Mouse (Mus musculus) erythroblast, embryonic 14.5 days (primary cell): ENCODE measurements around the gene Milr1. TPM values are rescaled to one million over a fixed set of nuclear protein-coding genes. Genes with fewer than 3 reads are reported as not detected.
"Not testable (repeated sequence)": the region's sequence is repeated elsewhere in the genome, so short reads cannot be mapped to it uniquely, and the experiment has no call there.

Source experiments
- H3K27me3 ChIP-seq: 2 replicates; pipeline ENCODE4 v1.6.1; 2012; ENCODE audit warnings: inconsistent platforms; ENCODE audit not compliant: control insufficient read depth
- H3K36me3 ChIP-seq: 2 replicates; pipeline ENCODE4 v1.6.1; 2012; ENCODE audit warnings: mild to moderate bottlenecking, inconsistent platforms; ENCODE audit not compliant: control insufficient read depth
- H3K4me1 ChIP-seq: 2 replicates; pipeline ENCODE4 v1.6.1; 2012; ENCODE audit warnings: inconsistent platforms; ENCODE audit not compliant: control insufficient read depth
- H3K4me3 ChIP-seq: replicated peaks from 2 replicates; pipeline ENCODE3; 2012; ENCODE audit warnings: moderate library complexity, mild to moderate bottlenecking, inconsistent platforms
- H3K9me3 ChIP-seq: 2 replicates; pipeline ENCODE4 v1.6.1; 2012; ENCODE audit warnings: low read length, inconsistent platforms, mixed read lengths; ENCODE audit not compliant: control insufficient read depth
- GATA1 ChIP-seq: IDR thresholded peaks from 2 replicates; pipeline ENCODE4 v1.6.1; 2012; ENCODE audit warnings: low read length, inconsistent platforms, mixed read lengths
- TAL1 ChIP-seq: IDR thresholded peaks from 3 replicates; pipeline ENCODE4 v1.6.1; 2012; ENCODE audit warnings: low read length, inconsistent platforms, mixed read lengths
- polyA plus RNA-seq: library from polyadenylated mRNA; stranded (reverse); fragments of >175 nt; gene quantifications from 2 replicates; pipeline ENCODE4 v1.2.3, GENCODE M21; 2012

The Milr1 gene
- polyA plus RNA-seq, 1 experiment, result not detected

DNA sequence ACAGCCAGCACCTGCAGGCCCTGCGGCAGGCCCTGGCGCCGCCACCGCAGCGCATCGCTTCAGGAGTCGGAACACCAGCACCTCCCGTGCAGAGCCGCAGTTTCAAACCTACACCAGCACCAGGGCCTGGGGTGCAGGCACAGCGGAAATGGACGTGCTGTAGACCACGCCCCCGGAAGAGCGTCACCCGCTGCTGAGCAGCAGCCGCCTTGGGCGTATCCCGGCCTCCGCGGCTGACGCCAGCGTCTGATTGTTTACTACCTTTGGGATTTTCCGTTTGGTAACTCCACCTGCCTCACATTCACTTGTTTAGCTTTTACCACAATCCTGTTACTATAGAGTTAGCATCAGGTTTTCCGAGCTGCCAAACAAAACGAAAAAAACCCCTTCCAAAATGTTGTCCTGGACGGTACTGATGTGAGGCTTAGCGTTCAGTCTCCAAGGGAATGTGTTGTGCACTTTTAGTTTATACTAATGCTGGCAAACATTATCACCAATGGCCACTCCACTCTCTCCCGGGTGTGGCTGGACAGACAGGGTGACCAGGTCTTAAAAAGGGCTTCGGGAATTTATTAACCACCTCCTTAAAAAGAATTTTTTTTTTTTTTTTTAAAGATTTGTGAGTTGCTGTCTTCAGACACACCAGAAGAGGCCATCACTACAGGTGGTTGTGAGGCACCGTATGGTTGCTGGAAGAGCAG lies 28.5 kb downstream of the Milr1 start, which contains the start of gene Polg2:
Gene Polg2, minus strand, starts transcription at position 150 of the 701 bp plus-strand sequence.
- TF ChIP-seq TAL1 (no peak), GATA1 (no peak)
- peak within 1 kb of the TSS; percentile 87 for H3K4me3 ChIP-seq
- H3K36me3 ChIP-seq, result peaks cover 81% of the 10 kb centered on the region

DNA sequence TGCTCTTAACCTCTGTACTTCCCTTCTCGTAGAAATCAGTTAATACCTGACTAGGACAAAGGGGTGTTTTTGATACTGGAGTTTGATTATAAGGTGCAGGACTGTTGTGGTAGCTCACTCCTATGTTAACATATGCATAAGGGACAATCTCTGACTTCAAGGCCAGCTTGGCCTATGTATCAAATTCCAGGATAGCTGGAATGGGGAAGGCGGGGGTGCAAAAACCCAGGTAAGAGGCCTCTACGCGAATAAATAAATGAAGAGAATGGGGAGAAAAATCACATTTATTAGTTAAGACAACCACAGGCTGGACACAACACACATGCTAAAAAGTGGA lies 29.0 kb downstream of the Milr1 start:
- no peak for TF ChIP-seq TAL1
- no peak for TF ChIP-seq GATA1
- Histone ChIP-seq H3K36me3 (peaks cover 81% of the 10 kb centered on the region), H3K27me3 (no peaks in the 10 kb centered on the region), H3K4me1 (peaks cover 45% of the 10 kb centered on the region), H3K9me3 (no peaks in the 10 kb centered on the region), H3K4me3 (peak overlapping the region; percentile 87)

More for the DNA sequence above, 28.5 kb downstream of the Milr1 start, which contains the start of gene Polg2:
- peaks cover 45% of the 10 kb centered on the region for H3K4me1 ChIP-seq
- H3K27me3 ChIP-seq, result no peaks in the 10 kb centered on the region
- H3K9me3 ChIP-seq, result no peaks in the 10 kb centered on the region

DNA sequence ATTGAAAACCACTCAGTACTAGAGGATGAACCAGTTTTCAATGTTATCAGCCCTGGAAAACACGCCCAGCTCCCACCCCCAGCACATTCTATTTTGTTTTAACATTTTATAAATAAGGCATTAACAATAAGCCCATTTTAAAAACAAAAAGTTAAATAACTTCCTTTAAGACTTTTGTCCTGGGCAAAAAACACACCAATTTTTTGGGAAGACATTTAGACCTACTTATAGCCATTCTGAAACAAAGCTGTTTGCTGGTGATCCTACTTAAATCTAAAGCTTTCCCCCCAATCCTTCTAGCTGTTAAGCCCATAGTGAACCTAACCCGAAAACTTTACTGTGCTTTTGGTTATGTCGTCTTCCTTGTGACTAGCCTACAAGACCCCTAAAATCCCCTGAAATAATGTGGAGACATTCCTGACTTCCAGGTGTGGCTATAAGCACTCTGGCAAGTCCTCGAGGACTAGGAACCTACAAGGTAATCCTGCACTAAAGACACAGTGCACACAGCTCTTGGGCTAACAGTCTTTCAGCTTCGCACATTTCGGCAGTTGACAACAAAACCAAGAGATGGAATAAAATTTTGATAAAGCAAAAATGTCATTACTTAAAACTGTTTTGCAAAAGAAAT lies 29.7 kb downstream of the Milr1 start:
- Histone ChIP-seq H3K4me3 (peak overlapping the region; percentile 29), H3K4me1 (peaks cover 49% of the 10 kb centered on the region), H3K27me3 (no peaks in the 10 kb centered on the region), H3K9me3 (no peaks in the 10 kb centered on the region), H3K36me3 (peaks cover 81% of the 10 kb centered on the region)
- no peak for TF ChIP-seq TAL1
- no peak for TF ChIP-seq GATA1

DNA sequence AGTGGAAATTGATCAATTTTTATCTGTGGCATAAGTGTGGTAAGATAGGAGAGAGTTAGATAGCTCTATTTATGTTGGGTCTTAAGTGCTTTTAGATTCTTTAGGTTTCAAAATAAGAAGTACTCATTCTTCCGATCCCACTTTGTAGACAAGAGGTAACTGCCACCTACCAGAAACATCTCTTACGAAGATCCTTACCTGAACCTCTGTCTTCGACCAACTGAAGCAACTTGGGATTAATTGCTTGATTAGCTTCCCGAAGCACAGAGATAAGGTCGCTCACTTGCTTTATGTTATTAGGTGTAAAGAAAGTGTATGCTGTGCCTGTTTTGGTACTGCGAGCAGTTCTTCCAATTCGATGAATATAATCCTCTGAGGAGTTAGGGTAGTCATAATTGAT lies 31.2 kb downstream of the Milr1 start:
- not testable (repeated sequence) for H3K4me3 ChIP-seq, H3K9me3 ChIP-seq, H3K27me3 ChIP-seq
- peaks cover 57% of the 10 kb centered on the region for H3K4me1 ChIP-seq
- peaks cover 82% of the 10 kb centered on the region for H3K36me3 ChIP-seq

DNA sequence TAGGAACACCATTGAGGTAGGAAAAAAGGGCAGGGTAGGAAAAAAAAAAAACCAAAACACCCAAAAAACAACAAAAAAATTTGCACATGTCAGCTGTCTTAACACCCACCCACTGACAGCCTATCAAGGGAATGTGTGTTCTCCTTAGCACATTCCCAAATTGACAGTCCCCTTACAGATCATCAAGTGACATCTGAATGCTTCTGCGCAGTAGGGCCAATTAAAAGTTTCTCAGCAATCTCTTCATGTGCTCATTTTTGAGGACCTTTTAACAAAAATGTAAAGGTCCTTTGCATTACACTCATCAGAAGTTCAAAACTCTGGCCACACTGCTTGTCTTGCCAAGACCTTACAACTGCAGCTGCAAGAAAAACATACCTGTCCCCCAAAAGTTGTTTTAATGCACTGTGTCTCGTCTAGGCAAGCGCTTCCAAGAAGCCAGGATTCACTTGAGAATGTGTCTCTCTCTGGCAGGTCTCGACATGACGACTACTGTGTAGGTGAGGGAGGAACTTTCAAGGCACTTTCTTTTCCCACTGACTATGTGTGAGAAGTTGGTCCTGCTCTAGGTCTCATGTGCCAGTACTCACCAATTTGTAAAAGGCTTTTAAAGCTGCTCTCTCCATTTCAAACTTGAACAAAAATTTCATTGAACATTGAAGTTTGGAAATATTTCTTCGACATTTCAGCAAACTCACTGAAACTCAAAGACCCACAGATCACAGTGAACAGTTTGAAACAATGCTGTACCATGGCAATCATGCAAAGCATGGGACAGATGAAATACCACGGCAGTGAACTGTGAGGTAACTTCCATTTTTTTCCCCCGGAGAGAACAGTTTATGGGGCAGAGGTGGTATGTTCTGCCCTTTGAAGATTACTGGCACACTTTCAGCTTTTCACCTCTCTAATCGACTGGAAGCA lies 32.1 kb downstream of the Milr1 start:
- Histone ChIP-seq H3K9me3 (no peaks in the 10 kb centered on the region), H3K4me3 (peak overlapping the region; percentile 14), H3K27me3 (no peaks in the 10 kb centered on the region), H3K4me1 (peaks cover 49% of the 10 kb centered on the region), H3K36me3 (peaks cover 80% of the 10 kb centered on the region)
- no peak for TF ChIP-seq TAL1
- TF ChIP-seq GATA1, result no peak

DNA sequence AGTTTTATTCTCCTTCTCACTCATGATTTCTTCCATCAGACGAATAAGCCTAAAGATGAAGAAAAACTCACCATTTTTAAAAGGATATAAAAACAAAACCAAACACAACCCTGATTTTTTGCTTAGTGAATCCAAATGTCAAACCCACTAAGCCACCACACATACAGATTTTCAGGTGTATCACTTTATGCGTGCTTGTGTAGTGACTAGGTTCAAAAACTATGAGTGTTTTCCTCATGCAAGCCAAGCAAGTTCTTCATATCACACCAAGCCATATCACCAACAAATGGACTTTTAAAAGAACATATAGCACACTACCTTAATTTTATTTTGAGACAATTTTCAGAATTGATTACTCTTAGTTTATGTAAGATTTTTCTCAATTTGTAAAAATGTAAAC lies 33.5 kb downstream of the Milr1 start:
- Histone ChIP-seq H3K9me3 (no peaks in the 10 kb centered on the region), H3K27me3 (no peaks in the 10 kb centered on the region), H3K4me1 (peaks cover 40% of the 10 kb centered on the region), H3K4me3 (no peak overlapping the region), H3K36me3 (peaks cover 80% of the 10 kb centered on the region)
- no peak for TF ChIP-seq GATA1
- TF ChIP-seq TAL1, result no peak

DNA sequence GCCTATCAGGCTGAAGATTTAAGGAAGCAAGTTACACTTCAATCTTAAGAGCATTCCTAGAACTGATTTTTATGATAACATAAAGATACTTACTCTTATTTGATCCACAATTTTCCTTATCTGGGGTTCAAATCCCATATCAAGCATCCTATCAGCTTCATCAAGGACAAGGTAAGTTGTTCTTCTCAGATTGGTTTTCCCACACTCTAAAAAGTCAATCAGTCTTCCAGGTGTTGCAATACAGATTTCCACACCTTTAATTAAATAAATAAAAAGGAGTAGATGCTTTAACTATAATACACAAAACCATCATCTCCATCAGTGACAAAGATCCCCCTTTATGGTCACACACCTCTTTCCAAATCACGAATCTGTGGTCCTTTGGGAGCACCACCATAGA lies 34.0 kb downstream of the Milr1 start:
- Histone ChIP-seq H3K27me3 (no peaks in the 10 kb centered on the region), H3K36me3 (peaks cover 74% of the 10 kb centered on the region), H3K9me3 (no peaks in the 10 kb centered on the region), H3K4me1 (peaks cover 38% of the 10 kb centered on the region), H3K4me3 (no peak overlapping the region)
- no peak for TF ChIP-seq GATA1
- no peak for TF ChIP-seq TAL1

DNA sequence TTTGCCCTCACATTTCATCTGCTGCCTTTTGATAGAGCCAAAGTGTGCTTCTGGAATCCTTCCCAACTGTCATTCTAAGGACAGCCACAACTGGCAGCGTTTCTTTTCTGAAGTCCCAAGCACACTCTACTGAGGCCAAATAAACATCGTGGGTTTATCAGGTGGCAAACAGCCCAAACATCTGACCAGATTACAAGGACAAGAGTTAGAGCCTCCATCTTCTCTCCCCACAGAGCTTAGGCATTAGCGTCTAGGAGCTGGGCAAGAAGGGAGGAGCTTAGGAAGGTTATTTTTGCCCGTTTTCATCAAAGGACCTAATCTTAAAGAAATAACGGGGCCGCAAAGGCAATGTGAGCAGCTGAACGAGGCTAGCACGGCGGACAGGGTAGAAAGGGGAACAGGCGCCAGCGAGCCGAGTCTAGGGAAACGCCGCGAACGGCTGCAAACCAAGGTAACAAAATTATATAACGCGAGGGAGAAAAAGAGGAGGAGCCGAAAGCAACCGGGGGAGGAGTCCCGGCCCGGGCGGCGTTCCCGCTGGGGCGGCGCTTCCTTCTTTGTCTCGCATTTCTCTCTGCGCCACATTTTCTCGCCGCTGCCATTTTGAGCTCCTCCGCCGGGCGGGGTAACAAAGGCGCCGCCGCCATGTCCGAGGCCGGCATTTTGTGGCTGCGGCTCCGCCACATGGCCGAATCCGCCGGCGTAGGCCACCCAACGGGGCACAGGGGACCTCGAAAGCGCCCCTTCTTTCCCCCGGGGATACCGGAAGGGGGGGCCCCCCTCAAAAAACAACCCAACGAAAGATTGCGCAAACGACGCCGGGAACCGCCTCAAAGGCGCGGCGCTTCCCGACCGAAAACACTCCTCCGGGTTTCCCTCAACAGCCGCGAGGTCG lies 36.4 kb downstream of the Milr1 start:
- no peaks in the 10 kb centered on the region for H3K9me3 ChIP-seq
- peaks cover 67% of the 10 kb centered on the region for H3K36me3 ChIP-seq
- H3K27me3 ChIP-seq, result no peaks in the 10 kb centered on the region
- H3K4me3 ChIP-seq, result peak overlapping the region; percentile 94
- H3K4me1 ChIP-seq, result peaks cover 44% of the 10 kb centered on the region
- TF ChIP-seq GATA1 (no peak), TAL1 (no peak)
